Mouse (Mus musculus) forebrain, embryonic 12.5 days (tissue): ENCODE measurements around the gene Sstr5. TPM values are rescaled to one million over a fixed set of nuclear protein-coding genes. Genes with fewer than 3 reads are reported as not detected.

Experiments used
- ATAC-seq: fragments of 200-750 bp; cut with Nextera tagmentation; 2 replicates; pipeline ENCODE4 v1.8.0; 2017; ENCODE audit warnings: moderate TSS enrichment; ENCODE audit not compliant: low FRiP score
- H3K27ac ChIP-seq: fragments of 300-500 bp; sonication (generic); 2 replicates; pipeline ENCODE4 v1.5.1; 2016; ENCODE audit warnings: mild to moderate bottlenecking
- H3K27me3 ChIP-seq: fragments of 300-500 bp; sonication (generic); 2 replicates; pipeline ENCODE4 v1.6.1; 2016; ENCODE audit warnings: mild to moderate bottlenecking
- H3K36me3 ChIP-seq: fragments of 300-500 bp; sonication (generic); replicated peaks from 2 replicates; pipeline ENCODE4 v1.6.1; 2016; ENCODE audit warnings: mild to moderate bottlenecking
- H3K4me1 ChIP-seq: fragments of 300-500 bp; sonication (generic); 2 replicates; pipeline ENCODE4 v1.6.1; 2016
- H3K4me2 ChIP-seq: fragments of 300-500 bp; sonication (generic); 2 replicates; pipeline ENCODE4 v1.6.1; 2016; ENCODE audit warnings: mild to moderate bottlenecking, moderate library complexity
- H3K4me3 ChIP-seq: fragments of 300-500 bp; sonication (generic); replicated peaks from 2 replicates; pipeline ENCODE4 v1.5.1; 2016; ENCODE audit warnings: mild to moderate bottlenecking
- H3K9ac ChIP-seq: fragments of 300-500 bp; sonication (generic); 2 replicates; pipeline ENCODE4 v1.6.1; 2016; ENCODE audit warnings: mild to moderate bottlenecking
- H3K9me3 ChIP-seq: fragments of 300-500 bp; sonication (generic); 2 replicates; pipeline ENCODE4 v1.6.1; 2016
- WGBS: fragments of 180-500 bp; shearing (Covaris S2); methylation state at CpG from one replicate; pipeline ENCODE4 v1.1.7; 2016; 5-methylcytosine and 5-hydroxymethylcytosine counted together
- polyA plus RNA-seq: library from polyadenylated mRNA; unstranded; fragments of >200 nt; fragmentation: Nextera tagmentation; extraction: Ambion mirVana; gene quantifications from 2 replicates; pipeline ENCODE4 v1.2.1, GENCODE M21; 2016

Sstr5 gene
- polyA plus RNA-seq, 1 experiment from 2014 or later: 0.10 TPM

- no peak for ATAC-seq
- H3K4me3 ChIP-seq: no peak overlapping the region
- 82% methylated on average over 10 of the region's 10 CpGs for WGBS
Measured at GRCm38 (mm10) chr17:25510074-25510830, 13.2 kb upstream of the Sstr5 start.

DNA sequence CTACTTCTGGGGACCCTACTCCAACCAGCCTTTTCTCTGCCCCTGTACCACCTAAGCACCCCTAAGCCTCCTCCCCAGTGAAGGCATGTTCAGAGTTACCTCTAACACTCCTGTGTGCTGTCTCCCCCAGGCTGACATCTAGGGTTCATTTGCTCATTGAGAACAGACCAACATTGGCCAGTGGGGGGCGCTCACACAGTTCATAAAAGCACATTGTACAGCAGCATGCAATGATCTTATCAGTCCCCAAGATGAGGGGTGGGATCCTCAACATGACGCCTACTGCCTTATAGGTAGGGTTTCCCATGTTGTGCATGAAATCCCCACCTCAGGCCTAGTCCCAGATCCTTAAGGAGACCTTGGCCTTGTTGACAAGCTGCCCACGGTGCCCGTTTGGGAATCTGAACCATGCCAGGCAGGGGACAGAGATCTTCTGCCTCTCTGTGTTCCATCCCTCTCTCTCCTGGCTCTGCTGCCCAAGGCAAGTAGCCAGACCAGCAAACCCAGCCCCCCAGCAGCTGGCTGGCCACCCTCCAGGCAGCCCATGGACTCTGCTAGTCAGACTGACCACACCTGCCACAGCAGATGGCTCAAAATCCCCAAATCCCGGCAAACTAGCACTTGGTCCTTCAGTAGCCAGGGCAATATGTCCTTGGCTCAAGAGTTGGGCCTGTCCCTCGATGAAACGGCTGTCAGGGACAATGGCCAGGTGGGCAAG, 11.9 kb upstream of the Sstr5 start:
- no peak for ATAC-seq
- 57% methylated on average over 7 of the region's 7 CpGs for WGBS
- H3K9me3 ChIP-seq: peaks cover under 1% of the 10 kb centered on the region; the same call in 1 of the 2 replicates
- H3K27me3 ChIP-seq: peaks cover 27% of the 10 kb centered on the region
- H3K4me2 ChIP-seq: no peak overlapping the region
- no peaks in the 10 kb centered on the region for H3K36me3 ChIP-seq
- H3K4me3 ChIP-seq: no peak overlapping the region
- no peak overlapping the region for H3K9ac ChIP-seq
- H3K4me1 ChIP-seq: no peaks in the 10 kb centered on the region
- H3K27ac ChIP-seq: no peak overlapping the region

More at GRCm38 (mm10) chr17:25510074-25510830, 13.2 kb upstream of the Sstr5 start:
- Histone ChIP-seq H3K27ac (no peak overlapping the region), H3K9me3 (peaks cover 3% of the 10 kb centered on the region; the same call in 1 of the 2 replicates), H3K27me3 (peaks cover 21% of the 10 kb centered on the region), H3K9ac (no peak overlapping the region), H3K4me1 (no peaks in the 10 kb centered on the region), H3K36me3 (no peaks in the 10 kb centered on the region), H3K4me2 (no peak overlapping the region)

GRCm38 (mm10) chr17:25507799-25508198, 10.7 kb upstream of the Sstr5 start:
- Histone ChIP-seq H3K27ac (no peak overlapping the region), H3K36me3 (no peaks in the 10 kb centered on the region), H3K9ac (no peak overlapping the region), H3K4me3 (no peak overlapping the region), H3K27me3 (peaks cover 27% of the 10 kb centered on the region), H3K4me1 (no peaks in the 10 kb centered on the region), H3K4me2 (no peak overlapping the region), H3K9me3 (no peaks in the 10 kb centered on the region)
- 30% methylated on average over 3 of the region's 3 CpGs for WGBS
- no peak; the same call in 1 of the 2 replicates for ATAC-seq

GRCm38 (mm10) chr17:25502599-25502998, 5.5 kb upstream of the Sstr5 start:
- no peak overlapping the region for H3K4me2 ChIP-seq
- no peaks in the 10 kb centered on the region for H3K9me3 ChIP-seq
- H3K4me3 ChIP-seq: no peak overlapping the region
- no peak overlapping the region for H3K27ac ChIP-seq
- no peak for ATAC-seq
- no peaks in the 10 kb centered on the region for H3K4me1 ChIP-seq
- H3K9ac ChIP-seq: no peak overlapping the region
- H3K36me3 ChIP-seq: no peaks in the 10 kb centered on the region
- peaks cover 35% of the 10 kb centered on the region for H3K27me3 ChIP-seq
- WGBS: 80% methylated on average over 4 of the region's 4 CpGs

DNA sequence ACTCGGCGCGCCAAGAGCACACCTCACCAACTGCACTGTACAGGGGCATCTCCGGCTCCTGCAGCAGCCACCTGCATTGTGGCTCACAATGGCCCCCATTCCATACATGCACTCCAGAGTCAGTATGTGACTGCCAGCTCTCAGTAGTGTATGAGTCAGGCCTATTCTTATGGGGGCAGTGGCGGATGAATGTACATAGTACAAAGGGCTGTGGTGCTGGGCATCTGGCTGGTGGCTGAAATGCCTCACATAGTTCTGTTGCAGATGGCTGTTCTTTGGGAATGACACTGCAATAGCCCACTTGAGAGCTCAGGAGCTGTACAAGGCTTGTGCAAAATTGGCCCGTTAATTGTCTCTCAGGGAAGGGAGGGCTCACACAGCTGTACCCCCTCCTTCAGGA, 15.0 kb downstream of the Sstr5 start:
- H3K4me3 ChIP-seq: no peak overlapping the region
- no peak overlapping the region for H3K27ac ChIP-seq
- H3K36me3 ChIP-seq: no peaks in the 10 kb centered on the region
- no peaks in the 10 kb centered on the region; the same call in 1 of the 2 replicates for H3K4me1 ChIP-seq
- 82% methylated on average over 6 of the region's 6 CpGs for WGBS
- no peak overlapping the region for H3K9ac ChIP-seq
- no peak for ATAC-seq
- H3K9me3 ChIP-seq: no peaks in the 10 kb centered on the region
- H3K27me3 ChIP-seq: peaks cover 37% of the 10 kb centered on the region
- no peak overlapping the region for H3K4me2 ChIP-seq

GRCm38 (mm10) chr17:25480820-25481219, 16.3 kb downstream of the Sstr5 start:
- Histone ChIP-seq H3K9me3 (no peaks in the 10 kb centered on the region), H3K4me1 (no peaks in the 10 kb centered on the region; the same call in none of the 2 replicates), H3K4me2 (no peak overlapping the region), H3K27ac (no peak overlapping the region), H3K4me3 (no peak overlapping the region), H3K36me3 (no peaks in the 10 kb centered on the region), H3K27me3 (peaks cover 47% of the 10 kb centered on the region), H3K9ac (no peak overlapping the region)
- no peak for ATAC-seq
- 65% methylated on average over 4 of the region's 4 CpGs for WGBS

DNA sequence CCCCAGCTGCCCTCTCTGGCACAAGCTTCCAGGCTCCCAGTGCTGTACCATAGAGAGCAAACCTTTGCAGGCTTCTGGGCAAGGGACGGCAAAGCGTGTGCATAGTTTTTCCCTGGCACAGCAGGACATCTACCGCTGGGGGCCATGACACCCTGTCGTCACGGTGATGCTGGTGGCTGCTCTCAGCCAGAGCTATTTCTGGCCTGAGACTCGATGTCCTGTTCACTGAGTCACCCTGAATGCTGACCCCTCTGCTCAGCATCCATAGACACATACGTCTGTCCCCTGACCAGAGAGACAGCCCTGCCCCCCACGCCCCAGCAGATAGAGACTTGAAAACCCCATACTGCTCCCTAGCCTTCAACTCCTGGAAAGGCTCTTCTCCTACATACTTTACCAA, 16.9 kb downstream of the Sstr5 start:
- Histone ChIP-seq H3K27ac (no peak overlapping the region), H3K27me3 (peaks cover 53% of the 10 kb centered on the region), H3K4me1 (no peaks in the 10 kb centered on the region; the same call in 1 of the 2 replicates), H3K4me2 (no peak overlapping the region), H3K36me3 (no peaks in the 10 kb centered on the region), H3K9ac (no peak overlapping the region), H3K4me3 (no peak overlapping the region), H3K9me3 (no peaks in the 10 kb centered on the region)
- ATAC-seq: no peak
- 53% methylated on average over 8 of the region's 8 CpGs for WGBS

- no peak for ATAC-seq
- H3K4me3 ChIP-seq: no peak overlapping the region
- no peak overlapping the region for H3K4me2 ChIP-seq
- no peaks in the 10 kb centered on the region for H3K9me3 ChIP-seq
- peaks cover 86% of the 10 kb centered on the region for H3K27me3 ChIP-seq
- no peak overlapping the region for H3K9ac ChIP-seq
- H3K4me1 ChIP-seq: peaks cover 14% of the 10 kb centered on the region
- no peak overlapping the region for H3K27ac ChIP-seq
- H3K36me3 ChIP-seq: no peaks in the 10 kb centered on the region
- WGBS: 41% methylated on average over 19 of the region's 19 CpGs
Measured at GRCm38 (mm10) chr17:25475946-25476744, 20.9 kb downstream of the Sstr5 start.

DNA sequence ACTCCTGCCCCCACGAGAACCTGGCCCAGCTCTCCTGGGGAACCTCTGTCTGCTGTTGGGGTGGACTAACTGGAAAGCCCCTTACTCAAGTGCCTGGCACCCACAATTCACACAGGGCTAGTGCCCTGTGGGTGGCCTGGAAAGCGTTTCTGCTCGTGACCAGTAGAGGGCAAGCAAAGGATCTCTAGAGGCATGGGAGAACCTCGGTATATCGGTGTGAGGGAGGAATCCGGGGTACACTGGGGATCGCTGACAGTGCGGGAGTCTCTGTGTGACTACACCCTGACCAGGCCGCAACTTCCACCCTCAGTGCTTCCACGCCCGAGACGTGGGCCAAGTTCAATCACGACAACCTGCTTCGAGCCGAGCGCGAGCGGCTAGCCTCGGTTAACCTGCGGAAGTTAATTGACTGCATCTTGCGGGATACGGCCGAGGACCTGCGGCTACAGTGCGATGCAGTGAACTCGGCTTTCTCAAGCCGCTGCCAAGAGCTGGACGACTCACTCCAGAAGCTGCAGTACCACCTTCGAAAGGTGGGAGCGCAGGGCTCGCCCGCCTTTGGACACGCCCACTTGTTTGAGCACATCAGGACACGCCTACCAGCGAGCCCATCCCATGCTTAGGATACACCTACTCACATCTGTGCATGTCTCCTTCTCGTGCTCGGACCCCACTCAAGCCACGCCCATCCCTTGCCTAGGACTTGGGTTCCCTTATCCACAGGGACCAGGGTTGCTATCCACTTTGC, 22.6 kb downstream of the Sstr5 start:
- Histone ChIP-seq H3K4me2 (peak overlapping the region; percentile 59), H3K27ac (no peak overlapping the region), H3K4me3 (peak overlapping the region; percentile 34), H3K9me3 (no peaks in the 10 kb centered on the region), H3K9ac (peak overlapping the region; percentile 44; the same call in 1 of the 2 replicates), H3K27me3 (peaks cover 91% of the 10 kb centered on the region), H3K4me1 (peaks cover 15% of the 10 kb centered on the region), H3K36me3 (no peaks in the 10 kb centered on the region)
- 2% methylated on average over 38 of the region's 38 CpGs for WGBS
- ATAC-seq: 0 out of 2 replicates have a peak, but pooled peaks have one; percentile 40

- Histone ChIP-seq H3K27me3 (peaks cover 87% of the 10 kb centered on the region), H3K36me3 (no peaks in the 10 kb centered on the region), H3K9ac (no peak overlapping the region), H3K4me2 (no peak overlapping the region), H3K27ac (no peak overlapping the region), H3K4me1 (peaks cover 15% of the 10 kb centered on the region), H3K4me3 (no peak overlapping the region), H3K9me3 (no peaks in the 10 kb centered on the region)
- WGBS: 65% methylated on average over 14 of the region's 14 CpGs
- no peak for ATAC-seq
Measured at GRCm38 (mm10) chr17:25472044-25472443, 25.0 kb downstream of the Sstr5 start.

- Histone ChIP-seq H3K27me3 (peaks cover 81% of the 10 kb centered on the region), H3K27ac (no peak overlapping the region), H3K4me1 (peaks cover 15% of the 10 kb centered on the region), H3K9ac (no peak overlapping the region), H3K4me2 (no peak overlapping the region), H3K4me3 (no peak overlapping the region), H3K9me3 (no peaks in the 10 kb centered on the region), H3K36me3 (no peaks in the 10 kb centered on the region)
- no peak for ATAC-seq
- 41% methylated on average over 8 of the region's 8 CpGs for WGBS
Measured at GRCm38 (mm10) chr17:25471418-25471817, 25.7 kb downstream of the Sstr5 start.
